In the genomic region with DNA sequence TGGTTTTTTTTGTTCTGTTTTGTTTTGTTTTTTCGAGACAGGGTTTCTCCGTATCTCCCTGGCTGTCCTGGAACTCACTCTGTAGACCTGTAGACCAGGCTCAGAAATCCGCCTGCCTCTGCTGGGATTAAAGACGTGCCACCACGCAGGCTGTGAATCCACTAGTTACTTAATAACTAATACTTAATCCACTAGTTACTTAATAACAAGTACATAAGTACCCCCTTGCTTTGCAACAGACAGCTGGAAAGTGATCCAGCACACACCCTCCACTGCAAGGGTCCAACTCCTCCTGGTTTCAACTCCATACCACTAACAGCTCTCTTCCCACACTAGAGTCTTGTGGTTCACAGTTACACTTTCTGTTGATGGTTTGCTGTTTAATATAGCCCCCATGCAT, we compare ENCODE assay signal across 13 mouse cellular contexts.
"Had no signal": no experiment of that assay in that cellular context is flagged by ENCODE, and none has a peak within 500 bp of the region (broad histone marks: within the 10 kb centered on the region; RNA-seq: fewer than 3 reads in every experiment).

No protein-coding gene starts in this region.

- H3K9ac ChIP-seq: limb, embryonic 12.5 days; limb, embryonic 15.5 days; liver, embryonic 12.5 days; liver, embryonic 15.5 days had no signal

- H3K27ac ChIP-seq: limb, embryonic 12.5 days; limb, embryonic 15.5 days; liver, embryonic 12.5 days; liver, embryonic 15.5 days had no signal

- H3K4me1 ChIP-seq: limb, embryonic 15.5 days had no signal

- H3K27me3 ChIP-seq: limb, embryonic 12.5 days; limb, embryonic 15.5 days; liver, embryonic 12.5 days; liver, embryonic 15.5 days had no signal

- ATAC-seq: liver, embryonic 12.5 days had no signal

- H3K4me3 ChIP-seq: limb, embryonic 12.5 days; limb, embryonic 15.5 days; liver, embryonic 12.5 days; liver, embryonic 15.5 days had no signal

- H3K9me3 ChIP-seq: limb, embryonic 12.5 days; limb, embryonic 15.5 days; liver, embryonic 12.5 days; liver, embryonic 15.5 days had no signal

- H3K4me2 ChIP-seq: limb, embryonic 12.5 days; limb, embryonic 15.5 days; liver, embryonic 12.5 days; liver, embryonic 15.5 days; midbrain, embryonic 11.5 days had no signal

- DNase-seq: kidney, postnatal 25 days; left cerebral cortex, postnatal 4 days; lung, adult 2 months; lung, postnatal 14 days; lung, postnatal 4 days; midbrain, embryonic 14.5 days; thymus, adult 18-20 months; thymus, postnatal 36 days had no signal
